Mouse (Mus musculus): ENCODE results near the gene Hnrnph2.

GRCm38 (mm10) chrX:134600659-134601379 is at the start of gene Hnrnph2, which contains the start of gene Gla:
- TF ChIP-seq CTCF (IDR thresholded peaks at IDR 0.05; ENCODE audit: low read depth, low read length) (no peak), POLR2A (IDR thresholded peaks at IDR 0.05; ENCODE audit: borderline replicate concordance, low read depth, low read length) (no peak)

Data from bone marrow macrophage, adult 2 months (primary cell).